Mouse (Mus musculus): ENCODE results near the gene Coq8a.

Gene Coq8a

GRCm38 (mm10) chr1:180181966-180182319 lies 17.5 kb downstream of the Coq8a start:
- in situ Hi-C loops (cut with MboI; ENCODE audit: low pct_unique_long_range_greater_than_20kb in 1 of 2, low sequenced_read_pairs in 2 of 2, unreplicated experiment in 1 of 2): no loop called here

DNA sequence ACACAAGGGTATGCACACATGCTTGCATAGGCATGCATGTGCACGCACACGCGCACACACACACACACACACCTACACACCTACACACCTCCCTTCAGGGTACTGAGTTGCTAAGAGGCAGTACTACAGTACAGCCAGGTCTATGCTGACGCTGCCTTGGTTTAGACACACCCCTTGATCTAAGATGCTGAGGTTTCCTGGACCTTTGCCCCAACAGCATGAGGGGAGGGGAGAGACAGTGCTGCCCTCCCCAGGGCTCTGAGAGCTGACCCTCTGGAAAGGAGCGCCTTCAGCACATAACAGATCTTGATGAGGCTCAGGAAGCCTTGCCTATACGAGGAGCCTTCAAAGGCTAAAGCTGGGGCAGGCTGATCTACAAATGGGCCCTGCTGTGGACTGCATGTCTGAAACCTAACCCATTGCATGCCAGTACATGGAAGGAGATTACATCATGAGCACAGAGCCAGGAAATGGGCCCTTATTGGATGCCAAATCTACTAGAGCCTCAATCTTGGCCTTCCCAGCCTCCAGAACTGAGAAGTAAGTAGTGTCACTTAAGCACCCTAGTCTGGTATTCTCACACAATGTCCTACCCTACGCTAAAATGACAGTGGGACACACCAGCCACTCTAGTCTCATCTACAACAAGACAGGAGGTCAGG lies 18.0 kb downstream of the Coq8a start:
- in situ Hi-C loops (cut with MboI; ENCODE audit: low pct_unique_long_range_greater_than_20kb in 1 of 2, low sequenced_read_pairs in 2 of 2, unreplicated experiment in 1 of 2): no loop called here

- in situ Hi-C loops (cut with MboI; ENCODE audit: low pct_unique_long_range_greater_than_20kb in 1 of 2, low sequenced_read_pairs in 2 of 2, unreplicated experiment in 1 of 2): no loop called here
Observed at GRCm38 (mm10) chr1:180179840-180180239, 19.6 kb downstream of the Coq8a start.

DNA sequence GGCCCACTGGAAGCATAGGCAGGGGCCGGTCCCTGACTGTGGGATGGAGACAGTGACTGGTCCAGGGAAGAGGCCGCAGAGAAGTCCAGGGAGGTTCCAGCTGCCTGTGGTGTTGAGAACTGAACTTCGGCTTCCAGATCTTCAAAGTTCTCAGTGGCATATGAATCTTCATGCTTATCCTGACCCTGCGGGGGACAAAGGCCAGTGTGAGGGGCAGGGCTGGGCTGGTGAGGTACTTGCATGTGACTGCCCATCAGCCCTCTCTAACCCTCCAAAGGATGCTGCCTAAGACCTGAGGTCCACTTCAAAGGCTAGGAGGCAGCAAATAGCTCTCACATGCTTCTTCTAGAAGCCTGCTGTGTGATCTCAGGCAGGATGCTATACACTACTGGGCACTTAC lies 20.3 kb downstream of the Coq8a start:
- in situ Hi-C loops (cut with MboI; ENCODE audit: low pct_unique_long_range_greater_than_20kb in 1 of 2, low sequenced_read_pairs in 2 of 2, unreplicated experiment in 1 of 2): no loop called here

DNA sequence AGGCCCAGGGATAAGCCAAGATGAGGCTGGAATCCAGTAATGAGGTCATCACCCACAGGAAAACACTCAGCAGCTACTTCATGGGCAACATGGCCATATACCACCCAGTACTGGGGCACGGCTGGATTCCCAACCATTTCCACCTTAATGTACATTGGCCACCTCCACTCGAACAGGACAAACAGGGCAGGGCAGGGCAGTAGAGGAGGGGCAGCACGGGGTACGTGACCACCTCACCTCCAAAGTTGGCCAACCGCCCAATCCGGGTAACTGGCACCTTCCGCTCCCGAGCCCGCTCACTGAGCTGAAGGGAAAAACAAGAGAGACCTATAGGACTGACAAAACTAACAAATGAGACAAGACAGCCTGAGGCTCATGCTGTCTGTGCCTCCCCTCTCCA lies 21.1 kb downstream of the Coq8a start:
- in situ Hi-C loops (cut with MboI; ENCODE audit: low pct_unique_long_range_greater_than_20kb in 1 of 2, low sequenced_read_pairs in 2 of 2, unreplicated experiment in 1 of 2): no loop called here

DNA sequence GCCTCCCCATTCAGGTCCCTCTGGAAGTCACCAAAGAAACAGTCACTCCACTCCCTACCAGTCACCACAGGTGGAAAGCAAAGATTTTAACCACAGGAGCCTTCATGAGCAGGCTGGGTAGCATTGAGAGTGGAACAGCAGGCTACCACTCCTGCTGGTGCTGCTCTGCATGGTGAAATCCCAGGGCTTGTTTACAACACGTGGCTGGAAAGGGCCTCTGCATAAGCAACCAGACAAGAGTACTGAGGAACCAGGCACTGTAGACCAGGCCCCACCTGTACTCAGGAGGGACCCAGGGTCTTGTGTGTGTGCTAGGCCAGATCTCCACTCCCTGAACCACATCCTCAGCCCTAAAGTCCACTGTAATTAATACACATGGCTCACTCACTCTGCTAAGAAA lies 22.6 kb downstream of the Coq8a start:
- in situ Hi-C loops (cut with MboI; ENCODE audit: low pct_unique_long_range_greater_than_20kb in 1 of 2, low sequenced_read_pairs in 2 of 2, unreplicated experiment in 1 of 2): no loop called here

GRCm38 (mm10) chr1:180175635-180176034 lies 23.8 kb downstream of the Coq8a start:
- in situ Hi-C loops (cut with MboI; ENCODE audit: low pct_unique_long_range_greater_than_20kb in 1 of 2, low sequenced_read_pairs in 2 of 2, unreplicated experiment in 1 of 2): no loop called here

GRCm38 (mm10) chr1:180175167-180175566 lies 24.2 kb downstream of the Coq8a start:
- in situ Hi-C loops (cut with MboI; ENCODE audit: low pct_unique_long_range_greater_than_20kb in 1 of 2, low sequenced_read_pairs in 2 of 2, unreplicated experiment in 1 of 2): no loop called here

- in situ Hi-C loops (cut with MboI; ENCODE audit: low pct_unique_long_range_greater_than_20kb in 1 of 2, low sequenced_read_pairs in 2 of 2, unreplicated experiment in 1 of 2): loop anchor here in 1 of 2 experiments (5.0 kb wide), 1 partner anchor 43 kb away; no protein-coding TSS in a partner anchor
Observed at GRCm38 (mm10) chr1:180174718-180175117, 24.7 kb downstream of the Coq8a start.

- in situ Hi-C loops (cut with MboI; ENCODE audit: low pct_unique_long_range_greater_than_20kb in 1 of 2, low sequenced_read_pairs in 2 of 2, unreplicated experiment in 1 of 2): loop anchor here in 1 of 2 experiments (5.0 kb wide), 1 partner anchor 44 kb away; no protein-coding TSS in a partner anchor
Observed at GRCm38 (mm10) chr1:180173017-180173416, 26.4 kb downstream of the Coq8a start.

DNA sequence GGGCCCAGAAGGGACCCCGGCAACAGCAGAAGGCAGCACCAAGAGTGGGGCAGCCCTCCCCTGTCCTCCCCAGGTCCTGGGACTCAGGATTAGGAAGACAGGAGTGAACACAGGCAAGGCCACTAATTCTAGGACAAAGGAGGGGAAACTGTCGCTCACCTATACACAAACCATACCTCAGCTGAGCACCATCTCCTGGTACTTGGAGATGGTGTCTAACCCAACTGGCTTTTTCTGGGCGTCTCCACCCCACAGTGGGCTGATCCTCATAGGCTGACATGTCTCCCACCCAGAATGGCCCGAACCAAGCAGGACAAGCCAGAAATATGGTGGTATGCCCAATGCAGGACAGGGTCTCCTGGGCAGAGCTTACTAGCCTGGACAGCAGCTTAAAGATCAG lies 26.8 kb downstream of the Coq8a start:
- in situ Hi-C loops (cut with MboI; ENCODE audit: low pct_unique_long_range_greater_than_20kb in 1 of 2, low sequenced_read_pairs in 2 of 2, unreplicated experiment in 1 of 2): loop anchor here in 1 of 2 experiments (5.0 kb wide), 1 partner anchor 45 kb away; no protein-coding TSS in a partner anchor

DNA sequence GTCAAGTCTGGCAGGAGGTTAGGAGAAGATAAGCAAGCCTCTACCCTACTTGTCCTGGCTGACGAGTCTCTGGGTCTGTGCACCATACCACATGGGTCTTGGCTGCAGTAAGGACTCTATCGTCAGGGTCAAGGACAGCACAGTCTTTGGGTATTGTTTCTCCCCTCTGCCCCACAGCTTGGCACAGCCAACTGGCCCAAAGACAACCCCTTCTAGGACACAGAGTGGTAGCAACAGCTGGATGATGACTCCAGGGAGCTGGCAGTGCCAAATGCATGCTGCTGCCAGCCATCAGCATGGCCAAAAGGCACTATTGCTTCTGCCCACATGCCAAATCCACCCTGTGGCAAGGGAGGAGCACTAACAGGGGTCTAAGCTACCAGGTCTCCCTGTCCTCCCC lies 27.5 kb downstream of the Coq8a start:
- in situ Hi-C loops (cut with MboI; ENCODE audit: low pct_unique_long_range_greater_than_20kb in 1 of 2, low sequenced_read_pairs in 2 of 2, unreplicated experiment in 1 of 2): loop anchor here in 1 of 2 experiments (5.0 kb wide), 1 partner anchor 45 kb away; no protein-coding TSS in a partner anchor

- in situ Hi-C loops (cut with MboI; ENCODE audit: low pct_unique_long_range_greater_than_20kb in 1 of 2, low sequenced_read_pairs in 2 of 2, unreplicated experiment in 1 of 2): loop anchor here in 1 of 2 experiments (5.0 kb wide), 1 partner anchor 47 kb away; no protein-coding TSS in a partner anchor
Observed at GRCm38 (mm10) chr1:180170071-180170470, 29.3 kb downstream of the Coq8a start.

DNA sequence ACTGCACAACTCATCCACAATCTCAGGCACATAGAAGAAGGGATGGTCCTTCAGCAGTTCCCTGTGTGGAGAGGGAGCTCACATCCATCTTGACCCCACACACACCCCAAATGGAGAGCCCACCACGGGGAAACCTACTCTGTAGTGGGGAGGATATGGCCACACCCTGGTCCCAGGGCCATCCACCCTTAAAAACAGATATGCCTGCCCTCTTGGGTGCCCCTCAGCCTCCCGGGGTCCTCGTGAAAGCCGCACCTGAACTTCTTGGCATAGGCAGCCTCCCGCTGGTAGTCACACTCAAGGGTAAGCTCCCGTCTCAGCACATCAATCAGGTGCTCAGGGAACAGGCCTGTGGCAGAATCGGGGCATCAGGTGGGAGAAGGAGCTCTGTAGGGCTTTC lies 30.2 kb downstream of the Coq8a start:
- in situ Hi-C loops (cut with MboI; ENCODE audit: low pct_unique_long_range_greater_than_20kb in 1 of 2, low sequenced_read_pairs in 2 of 2, unreplicated experiment in 1 of 2): no loop called here

- in situ Hi-C loops (cut with MboI; ENCODE audit: low pct_unique_long_range_greater_than_20kb in 1 of 2, low sequenced_read_pairs in 2 of 2, unreplicated experiment in 1 of 2): no loop called here
Observed at GRCm38 (mm10) chr1:180168294-180168693, 31.1 kb downstream of the Coq8a start.

DNA sequence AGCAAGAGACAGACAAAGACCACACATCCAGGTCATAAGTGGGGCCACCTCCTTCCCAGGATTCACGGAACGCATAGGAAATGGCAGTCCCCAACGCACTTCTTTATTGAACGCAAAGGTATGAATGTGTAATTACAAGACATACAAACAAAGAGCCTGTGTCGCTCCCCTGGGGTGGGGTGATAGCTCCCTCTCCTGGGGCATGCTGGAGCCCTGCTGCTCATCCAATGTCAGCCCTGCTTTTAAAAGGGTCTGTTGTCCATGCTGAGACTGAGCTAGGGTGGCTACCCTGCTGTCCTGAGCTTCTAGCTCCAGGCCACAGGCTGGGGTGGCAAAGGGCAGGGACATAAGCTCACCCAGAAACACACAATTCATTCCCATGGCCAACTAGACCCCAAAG lies 32.9 kb downstream of the Coq8a start:
- in situ Hi-C loops (cut with MboI; ENCODE audit: low pct_unique_long_range_greater_than_20kb in 1 of 2, low sequenced_read_pairs in 2 of 2, unreplicated experiment in 1 of 2): no loop called here

DNA sequence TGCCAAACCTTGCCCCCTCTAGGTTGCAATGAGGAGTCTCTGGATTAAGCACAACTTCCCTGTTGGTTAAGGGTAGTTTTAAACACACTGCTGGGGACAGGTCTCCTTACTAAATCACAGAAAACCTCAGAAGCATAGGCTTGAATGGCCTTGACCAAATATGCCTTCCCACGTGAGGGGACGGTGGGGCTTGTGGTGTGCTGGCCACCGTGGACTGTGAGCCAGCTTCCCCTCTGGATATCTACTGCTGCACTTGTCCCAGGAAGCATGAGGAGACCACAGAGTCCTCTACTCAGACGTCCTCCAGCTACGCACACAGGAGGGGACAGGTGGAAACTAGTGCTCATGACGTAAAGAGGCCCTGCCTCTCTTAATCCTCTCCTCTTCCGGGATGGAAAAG lies 36.4 kb downstream of the Coq8a start:
- in situ Hi-C loops (cut with MboI; ENCODE audit: low pct_unique_long_range_greater_than_20kb in 1 of 2, low sequenced_read_pairs in 2 of 2, unreplicated experiment in 1 of 2): no loop called here

GRCm38 (mm10) chr1:180161566-180162355 lies 37.6 kb downstream of the Coq8a start:
- in situ Hi-C loops (cut with MboI; ENCODE audit: low pct_unique_long_range_greater_than_20kb in 1 of 2, low sequenced_read_pairs in 2 of 2, unreplicated experiment in 1 of 2): no loop called here

GRCm38 (mm10) chr1:180161160-180161559 lies 38.2 kb downstream of the Coq8a start:
- in situ Hi-C loops (cut with MboI; ENCODE audit: low pct_unique_long_range_greater_than_20kb in 1 of 2, low sequenced_read_pairs in 2 of 2, unreplicated experiment in 1 of 2): no loop called here

GRCm38 (mm10) chr1:180160545-180160944 lies 38.9 kb downstream of the Coq8a start:
- in situ Hi-C loops (cut with MboI; ENCODE audit: low pct_unique_long_range_greater_than_20kb in 1 of 2, low sequenced_read_pairs in 2 of 2, unreplicated experiment in 1 of 2): no loop called here
